Mouse (Mus musculus) liver, adult 2 months (tissue): ENCODE data around the gene Eef2k.

Source experiments
- CTCF ChIP-seq: fragments of 200-500 bp; IDR thresholded peaks from 2 replicates; pipeline ENCODE4 v1.5.1; 2011; ENCODE audit warnings: low read depth, low read length, control low read depth
- POLR2A ChIP-seq: fragments of 200-500 bp; IDR thresholded peaks from 2 replicates; pipeline ENCODE4 v1.6.1; 2011; ENCODE audit warnings: low read length, control low read depth; ENCODE audit not compliant: insufficient read depth; ENCODE audit errors: extremely low read depth

- TF ChIP-seq POLR2A: no peak
- no peak for TF ChIP-seq CTCF
Observed at GRCm38 (mm10) chr7:120881451-120881850, 38.8 kb downstream of the Eef2k start.
